Mouse (Mus musculus): ENCODE data around the gene Uchl5. TPM values are rescaled to one million over a fixed set of nuclear protein-coding genes. Genes with fewer than 3 reads are reported as not detected.

Gene Uchl5
- polyA plus RNA-seq, 2 experiments, result 19.9 to 63.8 TPM

GRCm38 (mm10) chr1:143770444-143771109, 6.5 kb upstream of the Uchl5 start:
- no peak overlapping the region for H3K4me2 ChIP-seq (replicated peaks; ENCODE audit: low read depth, low read length, severe bottlenecking)
- H3K27me3 ChIP-seq (ENCODE audit: control insufficient read depth, insufficient read depth, low read length), result no peaks in the 10 kb centered on the region
- DNase-seq (ENCODE audit: low spot score) (no peak), ATAC-seq (ENCODE audit: low FRiP score, low read depth) (no peak)
- H3K4me3 ChIP-seq (replicated peaks; ENCODE audit: low read length), result no peak overlapping the region
- no peaks in the 10 kb centered on the region for H3K9me3 ChIP-seq (ENCODE audit: control insufficient read depth, low read length)
- no peak for TF ChIP-seq POLR2A (IDR thresholded peaks at IDR 0.05; ENCODE audit: borderline replicate concordance, extremely low read depth, insufficient read depth, insufficient read length)
- no peak overlapping the region for H3K9ac ChIP-seq (ENCODE audit: low read depth, low read length, severe bottlenecking)
- WGBS, result 71% methylated on average over 20 of the region's 20 CpGs
- no peak overlapping the region for H3K27ac ChIP-seq (replicated peaks; ENCODE audit: low read depth, low read length)
- peaks cover 25% of the 10 kb centered on the region for H3K36me3 ChIP-seq (ENCODE audit: control insufficient read depth, insufficient read depth, low read length)
- peaks cover 2% of the 10 kb centered on the region for H3K4me1 ChIP-seq (ENCODE audit: control insufficient read depth, insufficient read depth, low read length)

- no peak for TF ChIP-seq POLR2A (IDR thresholded peaks at IDR 0.05; ENCODE audit: borderline replicate concordance, extremely low read depth, insufficient read depth, insufficient read length)
- no peak for DNase-seq (ENCODE audit: low spot score)
- Histone ChIP-seq H3K27ac (replicated peaks; ENCODE audit: low read depth, low read length) (no peak overlapping the region), H3K9me3 (ENCODE audit: control insufficient read depth, low read length) (no peaks in the 10 kb centered on the region), H3K9ac (ENCODE audit: low read depth, low read length, severe bottlenecking) (no peak overlapping the region), H3K4me3 (replicated peaks; ENCODE audit: low read length) (no peak overlapping the region), H3K4me1 (ENCODE audit: control insufficient read depth, insufficient read depth, low read length) (peaks cover 3% of the 10 kb centered on the region), H3K4me2 (replicated peaks; ENCODE audit: low read depth, low read length, severe bottlenecking) (no peak overlapping the region), H3K27me3 (ENCODE audit: control insufficient read depth, insufficient read depth, low read length) (no peaks in the 10 kb centered on the region), H3K36me3 (ENCODE audit: control insufficient read depth, insufficient read depth, low read length) (peaks cover 14% of the 10 kb centered on the region)
- WGBS, result 82% methylated on average over 7 of the region's 7 CpGs
- no peak for ATAC-seq (ENCODE audit: low FRiP score, low read depth)
Measured at GRCm38 (mm10) chr1:143773082-143773481, 4.0 kb upstream of the Uchl5 start.

- 86% methylated on average over 6 of the region's 6 CpGs for WGBS
Measured at GRCm38 (mm10) chr1:143773909-143774308, 3.2 kb upstream of the Uchl5 start.

GRCm38 (mm10) chr1:143777558-143778218, 616 bp downstream of the Uchl5 start:
- under 1% methylated on average over 32 of the region's 39 CpGs for WGBS
- Histone ChIP-seq H3K27ac (replicated peaks; ENCODE audit: low read depth, low read length) (peak overlapping the region; percentile 75), H3K9ac (ENCODE audit: low read depth, low read length, severe bottlenecking) (peak overlapping the region; percentile 79), H3K4me3 (replicated peaks; ENCODE audit: low read length) (peak overlapping the region; percentile 88), H3K36me3 (ENCODE audit: control insufficient read depth, insufficient read depth, low read length) (no peaks in the 10 kb centered on the region), H3K4me2 (replicated peaks; ENCODE audit: low read depth, low read length, severe bottlenecking) (peak overlapping the region; percentile 92), H3K9me3 (ENCODE audit: control insufficient read depth, low read length) (no peaks in the 10 kb centered on the region), H3K27me3 (ENCODE audit: control insufficient read depth, insufficient read depth, low read length) (no peaks in the 10 kb centered on the region), H3K4me1 (ENCODE audit: control insufficient read depth, insufficient read depth, low read length) (peaks cover 8% of the 10 kb centered on the region)
- no peak for TF ChIP-seq POLR2A (IDR thresholded peaks at IDR 0.05; ENCODE audit: borderline replicate concordance, extremely low read depth, insufficient read depth, insufficient read length)
- ATAC-seq (ENCODE audit: low FRiP score, low read depth) (peak; percentile 23), DNase-seq (ENCODE audit: low spot score) (peak; percentile 10)

More at GRCm38 (mm10) chr1:143773909-143774308, 3.2 kb upstream of the Uchl5 start:
- H3K27ac ChIP-seq (replicated peaks; ENCODE audit: low read depth, low read length), result no peak overlapping the region
- no peak overlapping the region for H3K9ac ChIP-seq (ENCODE audit: low read depth, low read length, severe bottlenecking)
- H3K9me3 ChIP-seq (ENCODE audit: control insufficient read depth, low read length), result no peaks in the 10 kb centered on the region
- H3K36me3 ChIP-seq (ENCODE audit: control insufficient read depth, insufficient read depth, low read length), result peaks cover 14% of the 10 kb centered on the region
- H3K4me2 ChIP-seq (replicated peaks; ENCODE audit: low read depth, low read length, severe bottlenecking), result no peak overlapping the region
- peaks cover 8% of the 10 kb centered on the region for H3K4me1 ChIP-seq (ENCODE audit: control insufficient read depth, insufficient read depth, low read length)
- no peaks in the 10 kb centered on the region for H3K27me3 ChIP-seq (ENCODE audit: control insufficient read depth, insufficient read depth, low read length)
- DNase-seq (ENCODE audit: low spot score) (no peak), ATAC-seq (ENCODE audit: low FRiP score, low read depth) (no peak)
- no peak overlapping the region for H3K4me3 ChIP-seq (replicated peaks; ENCODE audit: low read length)
- no peak for TF ChIP-seq POLR2A (IDR thresholded peaks at IDR 0.05; ENCODE audit: borderline replicate concordance, extremely low read depth, insufficient read depth, insufficient read length)

GRCm38 (mm10) chr1:143788584-143789227, 11.6 kb downstream of the Uchl5 start:
- Histone ChIP-seq H3K36me3 (ENCODE audit: control insufficient read depth, insufficient read depth, low read length) (peaks cover 8% of the 10 kb centered on the region; the same call in 1 of the 2 replicates), H3K4me3 (replicated peaks; ENCODE audit: low read length) (no peak overlapping the region), H3K27ac (replicated peaks; ENCODE audit: low read depth, low read length) (no peak overlapping the region), H3K9me3 (ENCODE audit: control insufficient read depth, low read length) (no peaks in the 10 kb centered on the region), H3K4me1 (ENCODE audit: control insufficient read depth, insufficient read depth, low read length) (no peaks in the 10 kb centered on the region), H3K4me2 (replicated peaks; ENCODE audit: low read depth, low read length, severe bottlenecking) (no peak overlapping the region), H3K9ac (ENCODE audit: low read depth, low read length, severe bottlenecking) (no peak overlapping the region), H3K27me3 (ENCODE audit: control insufficient read depth, insufficient read depth, low read length) (no peaks in the 10 kb centered on the region)
- DNase-seq (ENCODE audit: low spot score) (peak; percentile 16), ATAC-seq (ENCODE audit: low FRiP score, low read depth) (no peak)
- TF ChIP-seq POLR2A (IDR thresholded peaks at IDR 0.05; ENCODE audit: borderline replicate concordance, extremely low read depth, insufficient read depth, insufficient read length), result no peak
- 88% methylated on average over 2 of the region's 2 CpGs for WGBS
